Mouse (Mus musculus): ENCODE data around the gene Trim56.

The Trim56 gene

DNA sequence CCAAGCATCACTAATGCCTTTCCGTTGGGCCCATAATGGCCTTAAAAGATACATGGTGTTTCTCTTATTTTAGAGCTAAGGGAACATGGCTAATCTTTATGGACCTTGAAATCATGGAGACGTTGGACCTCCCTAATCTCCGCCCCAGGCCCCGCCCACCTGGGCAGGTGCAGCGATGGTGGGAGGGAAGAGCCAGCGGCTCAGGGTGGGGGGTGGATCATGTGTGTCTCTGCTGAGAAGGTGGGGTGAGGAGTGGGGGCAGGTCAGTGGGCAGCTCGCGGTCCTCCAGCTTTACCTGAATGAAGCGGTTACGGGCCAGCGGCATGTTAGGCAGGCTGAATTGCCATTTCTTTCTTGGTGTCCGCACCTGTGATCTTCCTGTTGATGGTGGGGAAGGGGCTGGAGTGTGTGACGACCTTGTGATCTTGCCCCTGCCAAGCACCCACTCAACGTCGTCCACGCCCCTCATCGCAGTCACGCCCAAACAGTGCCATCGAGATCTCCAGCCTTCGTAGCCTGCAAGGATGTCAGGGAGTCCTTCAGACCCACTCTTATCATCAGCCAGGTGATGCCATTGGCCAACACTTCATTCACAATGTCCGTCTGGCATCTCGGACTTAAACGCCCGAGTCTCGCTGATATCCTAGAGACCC is 5.9 kb downstream of the Trim56 start:
- no peak for DNase-seq (ENCODE audit: low read depth, low spot score)

DNA sequence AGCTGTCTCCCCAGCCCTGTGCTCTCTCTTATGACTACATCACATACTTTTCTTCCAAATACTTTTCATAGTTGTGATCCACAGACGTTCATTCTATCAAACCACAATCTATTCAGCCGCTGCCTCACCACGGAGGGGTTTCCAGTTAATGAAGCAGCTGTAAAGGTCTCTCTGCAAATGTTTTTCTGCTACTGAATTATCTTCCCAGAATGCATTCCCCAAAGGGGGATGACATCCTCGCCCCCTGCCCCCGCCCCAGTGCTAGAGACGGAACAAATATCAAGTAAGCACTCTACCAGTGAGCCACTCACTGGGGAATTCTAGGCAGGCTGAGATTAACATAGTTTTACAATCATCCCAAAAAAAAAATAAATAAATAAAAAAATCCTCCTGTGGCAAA is 7.9 kb downstream of the Trim56 start:
- peak; percentile 44 for DNase-seq (ENCODE audit: low read depth, low spot score)

DNA sequence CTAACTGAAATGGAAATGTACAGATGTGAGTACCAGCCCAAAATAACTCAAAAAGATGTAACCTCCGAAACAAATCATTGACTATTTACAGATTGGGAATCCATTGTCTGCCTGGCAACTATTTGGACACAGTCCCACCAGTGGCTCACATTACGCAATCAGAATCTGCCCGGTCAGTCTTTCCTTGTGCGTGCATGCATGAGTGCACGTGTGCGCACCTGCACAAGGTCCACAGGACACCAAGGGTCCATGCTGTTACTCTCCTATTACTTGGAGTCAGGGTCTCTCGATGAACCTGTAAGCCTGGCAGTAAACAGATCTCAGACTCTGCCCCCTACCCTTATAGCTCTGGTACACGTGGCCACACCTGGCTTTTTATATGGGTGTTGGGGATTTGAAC is 8.3 kb downstream of the Trim56 start:
- no peak for DNase-seq (ENCODE audit: low read depth, low spot score)

DNA sequence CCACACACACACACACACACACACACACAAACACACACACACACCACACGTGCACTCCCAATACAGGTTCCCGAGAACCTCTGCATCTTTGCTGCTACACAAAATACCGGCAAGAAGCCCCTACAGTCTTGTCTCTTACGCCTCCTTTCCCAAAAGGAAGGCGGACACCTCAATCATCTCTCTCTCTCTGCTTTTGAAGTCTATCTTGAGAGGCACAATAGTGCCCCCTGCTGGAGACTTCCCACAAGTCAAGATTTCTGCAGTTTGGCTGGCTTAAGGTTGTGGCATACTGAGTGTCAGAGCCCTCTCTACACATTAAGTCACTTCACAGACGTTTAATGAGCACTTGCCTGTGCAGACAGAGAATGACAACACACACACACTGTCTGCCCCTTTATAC is 9.0 kb downstream of the Trim56 start:
- peak; percentile 98 for DNase-seq (ENCODE audit: low read depth, low spot score)

DNA sequence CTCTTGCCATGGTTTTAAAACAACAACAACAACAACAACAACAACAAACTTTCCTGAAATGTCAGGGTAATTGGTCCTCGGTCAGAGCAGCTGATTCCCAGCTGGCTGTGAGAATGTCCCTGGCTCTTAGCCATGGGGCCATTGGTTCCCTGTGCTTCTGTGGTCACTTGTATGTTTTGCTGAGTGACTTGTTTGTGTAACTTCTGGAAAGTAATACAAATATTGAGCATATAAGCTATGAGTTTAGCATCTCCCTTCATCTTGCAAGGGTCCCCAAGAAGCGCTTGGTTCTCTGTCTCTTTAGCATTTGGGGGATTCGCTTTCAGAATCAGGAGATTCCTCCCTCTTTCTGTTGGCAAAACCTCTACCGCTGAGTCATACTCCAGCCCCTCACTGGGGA is 9.6 kb downstream of the Trim56 start:
- DNase-seq (ENCODE audit: low read depth, low spot score): peak; percentile 76

- peak; percentile 59 for DNase-seq (ENCODE audit: low read depth, low spot score)
These were observed 12.0 kb downstream of the Trim56 start for GRCm38 (mm10) chr5:137103969-137104368.

GRCm38 (mm10) chr5:137102575-137103522 is 13.2 kb downstream of the Trim56 start:
- DNase-seq (ENCODE audit: low read depth, low spot score): peak; percentile 98

GRCm38 (mm10) chr5:137102078-137102477 is 13.9 kb downstream of the Trim56 start:
- peak; percentile 76 for DNase-seq (ENCODE audit: low read depth, low spot score)

DNA sequence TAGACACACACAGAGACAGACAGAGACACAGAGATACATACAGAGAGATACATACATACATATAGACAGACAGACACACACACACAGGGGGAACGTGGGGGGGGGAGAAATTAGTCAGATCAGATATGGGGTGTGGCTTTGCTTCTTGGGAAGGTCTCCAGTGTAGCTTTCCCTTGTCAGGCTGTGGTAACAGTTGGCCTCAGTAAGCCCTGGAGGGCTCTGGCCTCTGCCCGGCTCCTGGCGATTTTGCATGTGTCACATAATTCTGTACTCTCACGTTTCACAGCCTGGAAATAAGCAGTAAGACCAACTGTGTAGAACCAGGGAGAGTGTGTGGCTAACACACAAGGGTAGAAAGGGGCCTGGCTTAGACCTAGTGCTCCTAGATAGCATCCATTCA is 15.3 kb downstream of the Trim56 start:
- DNase-seq (ENCODE audit: low read depth, low spot score): peak; percentile 84

DNA sequence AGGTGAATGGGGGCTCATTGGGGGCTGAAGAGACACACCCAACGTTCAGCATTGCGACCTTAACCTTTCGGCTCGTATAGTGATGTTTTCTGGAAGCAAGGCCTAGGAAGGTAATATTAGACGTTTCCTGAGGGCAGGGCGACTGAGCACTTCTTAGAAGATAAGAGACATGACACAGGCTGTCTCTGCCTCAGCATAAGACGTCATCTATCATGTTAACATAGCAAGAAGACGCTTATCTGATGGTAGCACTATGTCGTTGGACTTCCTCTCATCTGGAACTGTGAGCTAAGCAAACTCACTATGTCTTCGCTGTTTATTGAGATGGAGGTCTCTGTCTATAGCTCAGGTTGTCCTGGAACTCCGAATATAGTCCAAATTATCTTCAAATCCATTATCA is 17.6 kb downstream of the Trim56 start:
- DNase-seq (ENCODE audit: low read depth, low spot score): no peak

GRCm38 (mm10) chr5:137096037-137096436 is 20.0 kb downstream of the Trim56 start:
- peak; percentile 66 for DNase-seq (ENCODE audit: low read depth, low spot score)

GRCm38 (mm10) chr5:137095135-137095534 is 20.9 kb downstream of the Trim56 start:
- no peak for DNase-seq (ENCODE audit: low read depth, low spot score)

DNA sequence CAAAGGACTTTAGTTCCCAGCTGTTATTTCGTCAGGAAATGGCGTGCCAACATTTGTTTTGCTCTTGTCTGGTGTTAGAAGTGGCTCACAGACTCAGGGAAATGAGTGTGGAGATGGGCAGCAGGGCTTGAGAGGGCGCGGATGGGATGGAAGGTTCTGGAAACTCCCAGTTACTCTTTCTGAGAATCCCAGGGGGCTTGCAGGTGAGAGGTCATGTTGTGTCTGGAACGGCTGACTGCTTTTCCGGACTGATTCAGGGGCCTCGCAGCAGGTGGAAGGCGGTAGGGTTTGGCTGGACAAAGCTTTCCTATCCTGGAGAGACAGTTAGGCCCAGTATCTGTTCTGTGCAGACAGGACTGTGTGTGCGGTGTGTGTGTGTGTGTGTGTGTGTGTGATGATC is 22.3 kb downstream of the Trim56 start:
- no peak for DNase-seq (ENCODE audit: low read depth, low spot score)

GRCm38 (mm10) chr5:137091560-137091959 is 24.4 kb downstream of the Trim56 start:
- DNase-seq (ENCODE audit: low read depth, low spot score): no peak

- no peak for DNase-seq (ENCODE audit: low read depth, low spot score)
These were observed 25.1 kb downstream of the Trim56 start for GRCm38 (mm10) chr5:137090870-137091269.

- DNase-seq (ENCODE audit: low read depth, low spot score): no peak
These were observed 28.6 kb downstream of the Trim56 start for GRCm38 (mm10) chr5:137087410-137087809.

DNA sequence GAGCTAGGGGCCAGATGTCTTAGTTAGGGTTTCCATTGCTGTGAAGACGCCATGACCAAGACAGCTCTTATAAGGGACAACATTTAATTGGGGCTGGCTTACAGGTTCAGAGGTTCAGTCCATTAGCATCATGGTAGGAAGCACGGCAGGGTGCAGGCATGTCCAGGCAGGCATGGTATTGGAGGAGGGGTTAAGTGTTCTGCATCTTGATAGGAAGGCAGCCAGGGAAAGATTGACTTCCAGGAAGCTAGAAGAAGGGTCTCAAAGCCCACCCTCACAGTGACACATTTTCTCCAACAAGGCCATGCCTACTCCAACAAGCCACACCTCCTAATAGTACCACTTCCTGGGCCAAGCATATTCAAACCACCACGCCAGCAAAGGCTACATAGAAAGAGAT is 30.3 kb downstream of the Trim56 start:
- DNase-seq (ENCODE audit: low read depth, low spot score): no peak

DNA sequence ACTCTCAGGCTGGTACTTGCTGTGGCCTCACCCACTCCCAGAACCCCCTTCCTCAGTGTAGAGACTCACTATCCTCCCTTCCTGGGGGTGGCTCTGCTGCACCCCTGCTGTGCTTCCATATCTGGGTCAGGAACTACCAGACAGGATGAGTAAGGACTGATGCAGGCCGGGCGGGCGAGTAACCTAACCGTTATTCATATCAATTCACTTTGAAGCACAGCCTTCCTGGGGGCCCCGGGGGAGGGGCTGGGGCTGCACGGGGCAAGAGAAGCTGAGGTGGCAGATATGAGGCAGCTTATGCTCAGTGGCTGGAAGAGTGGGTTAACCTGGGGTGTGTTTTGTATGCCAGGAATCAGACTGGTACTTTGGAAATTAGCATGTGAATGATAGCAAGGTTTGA is 31.0 kb downstream of the Trim56 start:
- no peak for DNase-seq (ENCODE audit: low read depth, low spot score)

- peak; percentile 73 for DNase-seq (ENCODE audit: low read depth, low spot score)
These were observed 33.0 kb downstream of the Trim56 start for GRCm38 (mm10) chr5:137083051-137083450.

DNA sequence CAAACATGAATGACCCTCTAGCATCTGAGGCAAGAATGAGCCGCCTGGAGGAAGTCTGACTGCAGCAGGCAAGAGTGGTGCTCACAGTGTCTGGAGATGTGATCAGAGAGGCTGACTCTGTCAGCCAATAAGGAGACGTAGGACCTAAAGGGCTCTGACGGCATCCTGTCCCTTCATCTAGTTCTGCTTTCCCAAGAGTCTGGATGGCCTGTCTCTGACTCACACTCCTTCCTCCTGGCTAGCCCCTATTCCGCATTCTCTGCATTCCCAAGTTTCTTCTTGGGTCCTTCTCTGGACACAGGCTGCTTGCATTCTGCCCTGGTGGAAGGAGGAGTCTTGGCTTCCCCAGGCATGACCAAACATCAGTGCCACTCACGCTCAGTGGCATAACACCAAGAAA is 36.2 kb downstream of the Trim56 start:
- peak; percentile 100 for DNase-seq (ENCODE audit: low read depth, low spot score)

DNA sequence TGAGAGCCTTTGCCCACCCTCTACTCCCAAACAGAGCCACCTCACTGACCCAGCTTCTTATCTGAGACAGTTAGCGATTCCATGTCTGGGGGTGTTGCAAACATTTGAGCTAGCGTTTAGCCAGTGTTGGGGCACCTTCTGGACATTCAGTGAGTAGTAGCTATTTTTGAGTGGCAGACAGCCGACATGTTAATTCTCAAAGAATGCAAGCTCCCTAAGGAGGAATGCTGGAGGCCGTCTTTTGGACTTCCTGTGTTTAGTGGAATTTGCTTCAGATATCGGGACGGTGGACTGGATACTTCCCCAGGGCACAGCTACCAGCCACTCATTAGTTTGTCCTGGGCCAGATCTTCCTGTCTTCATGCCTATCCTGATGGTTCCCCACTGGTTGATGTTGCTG is 37.4 kb downstream of the Trim56 start:
- peak; percentile 92 for DNase-seq (ENCODE audit: low read depth, low spot score)

DNA sequence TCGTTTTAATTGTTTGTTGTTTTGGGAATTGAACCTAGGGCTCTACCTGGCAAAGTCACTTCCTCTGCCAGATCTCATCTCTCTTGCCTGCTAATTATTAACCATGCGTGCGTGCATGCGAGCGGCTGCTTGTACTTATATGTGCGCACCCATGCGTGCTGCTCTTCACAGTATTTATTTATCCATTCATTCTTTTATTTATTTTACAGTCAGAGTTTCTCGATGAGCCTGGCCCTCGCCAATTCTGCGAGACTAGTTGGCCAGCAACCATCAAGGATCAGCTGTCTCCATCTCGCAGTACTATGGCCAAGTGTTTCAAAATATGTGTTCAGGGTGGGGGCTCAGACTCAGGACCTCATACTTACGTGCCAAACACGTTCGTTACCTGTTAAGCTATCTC is 38.0 kb downstream of the Trim56 start:
- peak; percentile 44 for DNase-seq (ENCODE audit: low read depth, low spot score)

- DNase-seq (ENCODE audit: low read depth, low spot score): peak; percentile 56
These were observed 38.8 kb downstream of the Trim56 start for GRCm38 (mm10) chr5:137077187-137077586.
